Mouse (Mus musculus) brain, embryonic 18.5 days (tissue): ENCODE results near the gene Prss30.

Experiments used
- DNase-seq: peaks from one replicate; pipeline ENCODE4 v3.0.0-alpha.2; 2012; ENCODE audit warnings: low read depth, low spot score

Gene Prss30

GRCm38 (mm10) chr17:23980297-23980909 lies at the start of gene Prss30:
Gene Prss30 (minus strand): TSS chr17:23980566.
- no peak for DNase-seq

GRCm38 (mm10) chr17:24029477-24029876 lies 49.1 kb upstream of the Prss30 start:
- no peak for DNase-seq

GRCm38 (mm10) chr17:24021375-24022199 lies 41.2 kb upstream of the Prss30 start:
- DNase-seq, result no peak

DNA sequence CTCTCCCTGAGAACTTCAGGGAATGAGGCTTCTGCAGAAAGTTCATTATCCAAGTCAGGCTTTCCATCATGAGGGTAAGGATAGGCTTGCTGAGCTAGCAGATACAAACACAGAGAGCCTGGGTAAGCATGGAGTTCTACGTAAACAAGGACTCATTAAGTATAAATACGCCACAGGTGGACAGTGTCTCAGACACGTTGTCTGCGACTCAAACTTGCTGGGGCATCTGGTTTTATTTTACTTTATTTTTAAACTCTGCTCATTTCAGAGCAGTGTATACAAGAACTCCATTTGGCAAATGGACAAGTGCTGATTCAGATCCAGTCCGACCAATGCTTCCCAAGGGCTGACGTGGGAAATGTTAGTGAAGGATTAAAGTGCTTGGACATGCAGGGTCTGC lies 40.3 kb upstream of the Prss30 start:
- no peak for DNase-seq

DNA sequence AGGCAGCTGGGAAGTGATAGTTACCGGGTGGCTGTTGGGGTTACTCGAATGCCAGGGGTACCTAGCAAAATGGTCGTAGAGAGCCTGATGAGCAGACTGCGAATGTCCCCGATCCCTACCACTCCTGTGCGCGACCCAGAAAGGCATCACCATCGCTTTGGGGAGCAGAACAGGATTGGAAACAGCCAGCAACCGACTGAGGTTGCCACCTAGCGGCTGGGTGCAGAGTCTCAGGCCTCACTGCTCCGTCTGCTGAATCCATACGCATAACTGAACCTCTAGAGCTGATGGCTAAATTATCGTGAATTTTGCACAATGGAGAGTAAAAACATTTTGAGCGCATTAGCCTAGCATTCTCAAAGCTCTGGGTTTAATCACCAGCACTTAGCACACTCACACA lies 35.4 kb upstream of the Prss30 start:
- DNase-seq, result no peak

GRCm38 (mm10) chr17:24014433-24014965 lies 34.1 kb upstream of the Prss30 start:
- DNase-seq, result no peak

DNA sequence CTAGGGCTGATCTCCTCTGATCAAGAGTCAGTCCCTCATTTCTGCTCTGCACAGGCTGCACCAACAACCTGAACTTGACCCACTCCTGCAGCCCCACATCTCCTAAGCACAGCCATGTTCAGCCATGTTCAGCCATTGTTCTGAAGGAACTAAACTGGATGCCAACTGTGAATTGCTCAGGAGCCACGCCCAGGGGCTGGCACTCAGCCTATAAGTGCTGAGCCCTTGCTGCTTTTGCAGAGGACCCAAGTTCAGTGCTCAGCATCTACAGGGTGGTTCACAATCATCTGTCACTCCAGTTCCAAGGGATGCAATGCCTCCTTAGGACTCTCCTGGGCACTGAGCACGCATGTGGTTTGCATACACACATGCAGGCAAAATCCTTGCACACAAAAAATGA lies 32.6 kb upstream of the Prss30 start:
- DNase-seq, result no peak

- no peak for DNase-seq
Measured at GRCm38 (mm10) chr17:24009617-24010016, 29.3 kb upstream of the Prss30 start.

- no peak for DNase-seq
Measured at GRCm38 (mm10) chr17:24008105-24008504, 27.7 kb upstream of the Prss30 start.

DNA sequence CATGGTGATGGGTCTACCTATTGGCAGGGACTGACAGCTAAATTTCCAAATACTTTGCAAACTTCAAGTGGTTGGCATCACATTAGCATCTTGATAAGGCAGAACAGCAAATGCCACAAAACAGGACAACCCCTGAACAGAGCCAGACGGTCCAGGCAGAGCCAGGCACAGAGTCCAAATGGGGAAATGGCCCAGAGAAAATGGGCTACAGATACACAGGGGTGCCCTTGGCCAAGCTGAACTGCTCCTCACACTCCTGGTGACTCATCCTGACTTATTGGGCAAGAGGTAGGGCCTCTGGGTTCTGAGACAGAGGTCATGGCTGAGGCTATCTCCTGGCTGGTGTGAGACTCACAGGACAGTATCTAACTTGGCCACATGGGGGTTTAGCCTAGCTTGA lies 27.0 kb upstream of the Prss30 start:
- DNase-seq, result no peak

DNA sequence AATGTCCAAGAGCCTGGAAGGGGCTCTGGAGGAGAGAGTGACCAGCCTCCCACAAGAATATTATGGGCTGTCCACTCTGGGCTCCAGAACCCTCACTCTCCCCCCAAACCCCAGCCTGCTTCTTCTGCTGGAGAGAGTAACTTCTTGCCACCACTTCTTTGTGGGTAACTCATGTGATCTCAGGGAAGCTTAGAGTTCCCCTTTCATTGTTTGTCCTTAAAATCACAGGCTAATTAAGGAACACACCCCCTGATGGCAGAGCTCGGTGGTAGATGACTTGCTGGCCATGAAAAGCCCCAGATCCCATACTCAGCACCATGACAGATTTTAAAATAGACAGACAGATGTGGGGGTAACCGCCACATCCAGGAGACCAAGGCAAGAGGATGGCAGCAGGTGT lies 26.6 kb upstream of the Prss30 start:
- no peak for DNase-seq

- no peak for DNase-seq
Measured at GRCm38 (mm10) chr17:24005049-24005448, 24.7 kb upstream of the Prss30 start.

GRCm38 (mm10) chr17:24004071-24004665 lies 23.8 kb upstream of the Prss30 start:
- DNase-seq, result no peak

GRCm38 (mm10) chr17:24000404-24000803 lies 20.0 kb upstream of the Prss30 start:
- DNase-seq, result no peak

- no peak for DNase-seq
Measured at GRCm38 (mm10) chr17:23998383-23998782, 18.0 kb upstream of the Prss30 start.

- no peak for DNase-seq
Measured at GRCm38 (mm10) chr17:23997901-23998300, 17.5 kb upstream of the Prss30 start, which contains the start of gene Prss22. Gene Prss22 (minus strand): TSS chr17:23998100.

DNA sequence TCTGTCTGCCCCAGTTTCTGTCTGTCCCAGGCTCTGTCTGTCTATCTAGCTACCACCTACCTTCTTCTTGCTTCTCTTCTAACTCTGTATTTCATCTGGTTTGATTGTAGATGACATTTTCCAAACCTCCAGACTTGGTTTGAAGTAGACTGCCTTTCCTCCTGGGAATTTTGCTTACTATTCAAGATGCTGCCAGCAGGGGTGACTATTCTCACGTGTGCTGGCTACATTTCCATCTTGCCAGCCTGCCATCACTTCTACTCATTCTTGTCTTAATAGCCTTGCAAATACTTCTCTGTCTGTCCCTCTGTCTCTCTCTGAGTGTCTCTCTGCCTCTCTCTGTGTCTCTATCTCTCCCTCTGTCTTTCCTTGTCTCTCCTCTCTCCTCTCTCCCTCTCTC lies 15.1 kb upstream of the Prss30 start:
- DNase-seq, result no peak

- DNase-seq, result no peak
Measured at GRCm38 (mm10) chr17:23994667-23995066, 14.3 kb upstream of the Prss30 start.

DNA sequence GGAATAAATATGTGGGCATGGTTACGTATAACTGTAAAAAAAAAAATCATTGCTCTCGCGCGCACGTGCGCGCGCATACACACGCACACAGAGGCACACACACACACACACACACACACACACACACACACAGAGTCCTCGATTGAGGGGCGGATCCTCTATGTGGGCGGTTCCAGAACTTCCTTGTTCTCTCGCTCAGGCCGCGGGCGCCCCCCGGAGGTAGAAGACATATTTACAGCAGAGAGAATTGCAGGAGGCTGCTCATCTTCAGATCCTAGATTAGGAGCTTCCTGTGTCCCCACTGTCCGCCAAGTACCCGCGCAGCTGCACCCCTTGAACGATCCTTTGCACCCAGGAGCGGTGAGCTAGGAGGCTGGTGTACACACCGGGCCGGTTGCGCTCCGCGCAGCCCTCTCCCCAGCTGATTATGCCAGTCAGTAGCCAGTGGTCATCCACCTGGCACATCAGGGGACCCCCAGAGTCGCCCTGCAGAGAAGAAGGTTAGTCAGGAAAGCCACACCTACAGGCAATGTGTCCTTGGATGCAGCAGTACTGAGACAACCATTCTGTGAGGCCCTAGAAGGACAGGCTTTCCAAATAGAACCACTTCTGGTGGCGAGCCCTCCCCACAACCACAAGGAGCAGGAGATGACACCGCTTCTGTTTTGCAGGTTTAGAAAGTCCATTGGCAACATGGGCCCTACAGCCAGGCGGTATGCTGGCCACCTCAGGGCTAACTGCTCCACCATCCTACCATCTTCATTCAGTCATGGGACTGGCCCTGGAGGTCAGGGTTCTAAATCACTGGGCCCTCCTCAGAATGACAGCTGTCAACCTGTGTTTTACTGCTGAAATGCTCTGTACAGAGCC lies 13.4 kb upstream of the Prss30 start:
- peak; percentile 82 for DNase-seq

- no peak for DNase-seq
Measured at GRCm38 (mm10) chr17:23992789-23993553, 12.6 kb upstream of the Prss30 start.

DNA sequence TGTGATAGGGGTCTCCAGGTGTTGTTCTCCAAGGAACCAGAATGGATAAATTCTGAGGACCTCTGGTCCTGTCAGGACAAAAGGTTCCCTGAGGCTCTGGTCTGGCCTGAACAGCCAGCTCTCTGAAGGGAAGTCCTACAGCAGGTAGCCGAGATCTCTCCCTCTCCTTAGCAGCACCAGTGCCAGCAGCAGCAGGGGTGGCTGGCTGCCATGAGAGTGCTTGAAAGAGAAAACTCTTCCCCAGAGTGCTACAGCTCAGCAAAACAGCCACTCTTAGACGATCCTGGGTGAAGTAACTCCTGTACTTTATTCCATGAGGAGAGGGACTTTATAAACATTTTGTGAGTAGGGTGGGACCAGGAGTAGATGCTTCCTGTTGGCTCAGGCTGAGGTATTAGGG lies 9.4 kb upstream of the Prss30 start:
- no peak for DNase-seq
